14 mouse cellular contexts compared by ENCODE assay signal in genomic region chr14:18367025-18367424, GRCm38 (mm10).
"Had no signal": no experiment of that assay in that cellular context is flagged by ENCODE, and none has a peak within 500 bp of the region (broad histone marks: within the 10 kb centered on the region; RNA-seq: fewer than 3 reads in every experiment).

No protein-coding gene starts in this region.

- H3K36me3 ChIP-seq: limb, embryonic 12.5 days; liver, embryonic 13.5 days; midbrain, embryonic 15.5 days; neural tube, embryonic 12.5 days had no signal

- H3K4me1 ChIP-seq: limb, embryonic 12.5 days; liver, embryonic 13.5 days; midbrain, embryonic 15.5 days; neural tube, embryonic 12.5 days had no signal

- ATAC-seq: hindbrain, embryonic 16.5 days; inflammation-experienced regulatory T-cells, adult 6 months; midbrain, embryonic 15.5 days had no signal

- H3K4me3 ChIP-seq: layer of hippocampus, adult 2 months; limb, embryonic 12.5 days; liver, embryonic 13.5 days; megakaryocyte, embryonic 14.5 days; midbrain, embryonic 15.5 days; neural tube, embryonic 12.5 days had no signal

- DNase-seq: liver, embryonic 13.5 days; lung, embryonic 14.5 days; lung, postnatal 14 days had no signal

- H3K4me2 ChIP-seq: limb, embryonic 12.5 days; liver, embryonic 13.5 days; lung, embryonic 14.5 days; midbrain, embryonic 11.5 days; midbrain, embryonic 15.5 days; neural tube, embryonic 12.5 days had no signal

- H3K9ac ChIP-seq: limb, embryonic 12.5 days; liver, embryonic 13.5 days; lung, embryonic 14.5 days; midbrain, embryonic 15.5 days; neural tube, embryonic 12.5 days had no signal

- H3K27ac ChIP-seq: kidney, postnatal 0 days; layer of hippocampus, adult 2 months; limb, embryonic 12.5 days; liver, embryonic 13.5 days; macrophage; midbrain, embryonic 15.5 days; neural tube, embryonic 12.5 days; stomach, postnatal 0 days had no signal

- H3K27me3 ChIP-seq: limb, embryonic 12.5 days; liver, embryonic 13.5 days; megakaryocyte, embryonic 14.5 days; midbrain, embryonic 15.5 days; neural tube, embryonic 12.5 days had no signal

- H3K9me3 ChIP-seq: limb, embryonic 12.5 days; liver, embryonic 13.5 days; midbrain, embryonic 15.5 days; neural tube, embryonic 12.5 days had no signal
